Mouse (Mus musculus) kidney, embryonic 16.5 days (tissue): ENCODE data around the gene H2-T22. TPM values are rescaled to one million over a fixed set of nuclear protein-coding genes. Genes with fewer than 3 reads are reported as not detected.

ENCODE experiments used
- ATAC-seq: fragments of 200-750 bp; cut with Nextera tagmentation; 2 replicates; pipeline ENCODE4 v1.8.0; 2017; ENCODE audit warnings: moderate TSS enrichment; ENCODE audit not compliant: low FRiP score, low TSS enrichment
- H3K27ac ChIP-seq: fragments of 300-500 bp; sonication (generic); 2 replicates; pipeline ENCODE4 v1.5.1; 2014; ENCODE audit warnings: low read length
- H3K27me3 ChIP-seq: fragments of 300-500 bp; sonication (generic); 2 replicates; pipeline ENCODE4 v1.6.1; 2014; ENCODE audit warnings: low read length, control low read depth, mixed read lengths; ENCODE audit not compliant: insufficient read depth
- H3K36me3 ChIP-seq: fragments of 300-500 bp; sonication (generic); 2 replicates; pipeline ENCODE4 v1.6.1; 2014; ENCODE audit warnings: low read length, control low read depth, mixed read lengths; ENCODE audit not compliant: insufficient read depth
- H3K4me1 ChIP-seq: fragments of 300-500 bp; sonication (generic); 2 replicates; pipeline ENCODE4 v1.6.1; 2014; ENCODE audit warnings: low read length, control low read depth, mixed read lengths; ENCODE audit not compliant: insufficient read depth
- H3K4me2 ChIP-seq: fragments of 300-500 bp; sonication (generic); replicated peaks from 2 replicates; pipeline ENCODE4 v1.6.1; 2014; ENCODE audit warnings: low read depth, low read length
- H3K4me3 ChIP-seq: fragments of 300-500 bp; sonication (generic); 2 replicates; pipeline ENCODE4 v1.5.1; 2014; ENCODE audit warnings: mild to moderate bottlenecking, low read length
- H3K9ac ChIP-seq: fragments of 300-500 bp; sonication (generic); replicated peaks from 2 replicates; pipeline ENCODE4 v1.6.1; 2014; ENCODE audit warnings: low read length
- H3K9me3 ChIP-seq: fragments of 300-500 bp; sonication (generic); 2 replicates; pipeline ENCODE4 v1.6.1; 2016; ENCODE audit warnings: low read length, control low read depth
- WGBS: fragments of 180-500 bp; shearing (Covaris S2); extraction: QIAGEN DNeasy Blood & Tissue Kit; methylation state at CpG from one replicate; pipeline ENCODE4 v1.1.7; 2014; 5-methylcytosine and 5-hydroxymethylcytosine counted together
- polyA plus RNA-seq: library from polyadenylated mRNA; unstranded; fragments of >200 nt; fragmentation: Nextera tagmentation; extraction: Ambion mirVana; gene quantifications from 2 replicates; pipeline ENCODE4 v1.2.1, GENCODE M21; 2015

Gene H2-T22
- polyA plus RNA-seq, 1 experiment from 2014 or later: 16.0 TPM

DNA sequence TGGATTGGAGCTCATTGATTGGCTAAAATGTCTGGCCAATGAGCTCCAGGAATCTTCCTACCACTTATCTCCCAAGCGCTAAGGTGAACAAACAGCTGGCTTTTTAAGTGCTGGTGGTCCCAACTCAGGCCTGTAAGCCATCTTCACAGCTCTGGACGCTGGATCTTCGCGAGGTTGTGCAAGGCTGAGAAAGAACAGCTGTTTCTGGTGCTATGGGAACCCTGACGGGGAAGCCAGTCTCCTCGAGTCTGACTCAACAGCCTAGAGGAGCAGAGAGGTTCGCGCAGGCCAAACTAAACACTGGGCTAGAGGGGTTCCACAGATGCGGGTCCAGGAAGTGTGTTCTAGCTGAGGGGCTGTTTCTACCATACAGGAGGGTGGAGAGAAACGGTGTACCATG, 50.8 kb downstream of the H2-T22 start:
- Histone ChIP-seq H3K4me3 (no peak overlapping the region), H3K4me1 (peaks cover 8% of the 10 kb centered on the region), H3K4me2 (no peak overlapping the region; the same call in 1 of the 2 replicates), H3K9ac (no peak overlapping the region), H3K36me3 (peaks cover 29% of the 10 kb centered on the region), H3K9me3 (no peaks in the 10 kb centered on the region), H3K27me3 (no peaks in the 10 kb centered on the region), H3K27ac (no peak overlapping the region)
- ATAC-seq: no peak
- 33% methylated on average over 10 of the region's 10 CpGs for WGBS

Other genes with a start within 250 kb of the H2-T22 start
- gene Ier3, start 221.1 kb downstream of the H2-T22 start, polyA plus RNA-seq: 33.5 and 40.4 TPM in 2 replicates
- 52.7 and 56.9 TPM in 2 replicates for gene Flot1, start 219.5 kb downstream of the H2-T22 start, polyA plus RNA-seq
- 905 and 985 TPM in 2 replicates for gene Tubb5, start 204.4 kb downstream of the H2-T22 start, polyA plus RNA-seq
- 16.3 and 16.7 TPM in 2 replicates for gene Mdc1, start 201.2 kb downstream of the H2-T22 start, polyA plus RNA-seq
- gene Nrm, start 181.4 kb downstream of the H2-T22 start, polyA plus RNA-seq: 63.3 and 67.0 TPM in 2 replicates
- 22.2 and 25.2 TPM in 2 replicates for gene Ppp1r18, start 177.2 kb downstream of the H2-T22 start, polyA plus RNA-seq
- 45.1 and 48.2 TPM in 2 replicates for gene Dhx16, start 162.9 kb downstream of the H2-T22 start, polyA plus RNA-seq
- gene 2310061I04Rik, start 145.3 kb downstream of the H2-T22 start, polyA plus RNA-seq: 33.3 and 36.5 TPM in 2 replicates
- 82.2 and 102 TPM in 2 replicates for gene Atat1, start 132.7 kb downstream of the H2-T22 start, polyA plus RNA-seq
- 88.0 and 89.7 TPM in 2 replicates for gene Mrps18b, start 126.4 kb downstream of the H2-T22 start, polyA plus RNA-seq
- gene Ppp1r10, start 126.3 kb downstream of the H2-T22 start, polyA plus RNA-seq: 47.2 and 54.8 TPM in 2 replicates
- 80.7 and 95.8 TPM in 2 replicates for gene Abcf1, start 73.0 kb downstream of the H2-T22 start, polyA plus RNA-seq
- gene Gnl1, start 62.9 kb downstream of the H2-T22 start, polyA plus RNA-seq: 55.7 and 57.8 TPM in 2 replicates
- gene Prr3, start 62.5 kb downstream of the H2-T22 start, polyA plus RNA-seq: 46.6 and 47.9 TPM in 2 replicates
- 2.2 and 3.1 TPM in 2 replicates for gene H2-T24, start 22.2 kb downstream of the H2-T22 start, polyA plus RNA-seq
- 4.5 and 5.9 TPM in 2 replicates for gene H2-T23, start 9.9 kb downstream of the H2-T22 start, polyA plus RNA-seq
- gene Gm6034, start 214 bp upstream of the H2-T22 start, polyA plus RNA-seq: 0.10 TPM in 1 of 2 replicates, not detected in the other
- not detected in 2 replicates for gene Gm11127, start 15.6 kb upstream of the H2-T22 start, polyA plus RNA-seq
- gene Gm19684, start 78.9 kb upstream of the H2-T22 start, polyA plus RNA-seq: not detected in 2 replicates
- not detected in 2 replicates for gene Gm7030, start 86.7 kb upstream of the H2-T22 start, polyA plus RNA-seq
- 0.56 TPM in 1 of 2 replicates, not detected in the other for gene Gm8909, start 125.8 kb upstream of the H2-T22 start, polyA plus RNA-seq
- gene H2-T3, start 147.5 kb upstream of the H2-T22 start, polyA plus RNA-seq: not detected in 2 replicates
- 107 and 110 TPM in 2 replicates for gene Rpp21, start 215.3 kb upstream of the H2-T22 start, polyA plus RNA-seq
- gene Trim39, start 229.5 kb upstream of the H2-T22 start, polyA plus RNA-seq: 18.4 and 19.8 TPM in 2 replicates
- gene H2-M10.2, start 243.7 kb upstream of the H2-T22 start, polyA plus RNA-seq: 0.15 TPM in 1 of 2 replicates, not detected in the other